Mouse (Mus musculus): ENCODE measurements around the gene Robo2.

DNA sequence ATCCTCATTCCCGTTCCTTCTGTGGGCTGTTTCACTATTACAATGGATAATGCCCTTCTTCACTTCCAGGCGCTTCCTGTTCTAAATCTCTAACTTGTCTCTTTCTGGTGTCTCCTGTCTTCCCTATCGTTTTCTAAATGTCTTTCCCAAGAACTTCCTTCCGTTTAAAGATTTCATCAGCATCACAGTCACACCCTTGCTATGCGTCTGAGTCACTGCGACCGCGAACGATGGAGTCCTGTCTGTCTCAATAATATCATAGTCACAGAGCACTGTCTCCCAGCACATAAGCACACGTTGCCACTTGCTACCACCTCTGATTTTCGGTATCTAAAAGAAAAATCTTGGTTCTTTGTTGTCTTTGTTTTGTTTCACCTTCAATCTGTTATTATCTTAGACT is 503.1 kb downstream of the Robo2 start:
- no peak for TF ChIP-seq POLR2A (IDR thresholded peaks at IDR 0.05; ENCODE audit: borderline replicate concordance, extremely low read depth, insufficient read depth, insufficient read length, poor library complexity, severe bottlenecking)
- TF ChIP-seq CTCF (IDR thresholded peaks at IDR 0.05; ENCODE audit: borderline replicate concordance, extremely low read depth, insufficient read depth, insufficient read length), result no peak

Measured in brain, embryonic 14.5 days (tissue).